Mouse (Mus musculus): ENCODE results near the gene Lyst.
A peak's percentile ranks its signal among the peaks of the same experiment; 100 is the strongest.
"Not testable (repeated sequence)": the region's sequence is repeated elsewhere in the genome, so short reads cannot be mapped to it uniquely, and the experiment has no call there.

Lyst gene

GRCm38 (mm10) chr13:13590048-13591011 is at the start of gene Lyst:
Lyst (plus strand) TSS chr13:13590397.
- peak; percentile 97 to 99 for DNase-seq (ENCODE audit: low spot score in 2 of 2)

GRCm38 (mm10) chr13:13543073-13543472 is 47.1 kb upstream of the Lyst start:
- not testable (repeated sequence) for DNase-seq (ENCODE audit: low spot score in 2 of 2)

DNA sequence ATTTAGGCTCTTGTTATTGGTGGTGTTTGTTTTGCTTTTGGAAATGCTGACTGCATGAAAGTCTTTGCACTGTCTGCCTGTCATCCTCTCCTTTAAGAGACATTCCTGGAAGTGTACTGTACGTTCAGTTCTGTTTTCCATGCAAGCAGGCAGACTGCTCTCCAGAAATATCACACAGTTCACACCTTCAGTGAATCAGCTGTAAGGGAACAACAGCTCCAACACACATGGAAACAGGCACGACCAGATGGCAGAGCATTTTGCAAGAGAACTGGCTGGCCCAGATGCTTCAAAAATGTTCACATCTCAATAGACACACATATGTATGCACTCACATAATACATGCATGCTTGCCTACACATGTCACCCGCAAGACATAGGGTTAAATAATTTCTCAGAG is 43.4 kb upstream of the Lyst start:
- DNase-seq (ENCODE audit: low spot score in 2 of 2) = no peak

- no peak for DNase-seq (ENCODE audit: low spot score in 2 of 2)
These were observed 42.3 kb upstream of the Lyst start for GRCm38 (mm10) chr13:13547889-13548288.

DNA sequence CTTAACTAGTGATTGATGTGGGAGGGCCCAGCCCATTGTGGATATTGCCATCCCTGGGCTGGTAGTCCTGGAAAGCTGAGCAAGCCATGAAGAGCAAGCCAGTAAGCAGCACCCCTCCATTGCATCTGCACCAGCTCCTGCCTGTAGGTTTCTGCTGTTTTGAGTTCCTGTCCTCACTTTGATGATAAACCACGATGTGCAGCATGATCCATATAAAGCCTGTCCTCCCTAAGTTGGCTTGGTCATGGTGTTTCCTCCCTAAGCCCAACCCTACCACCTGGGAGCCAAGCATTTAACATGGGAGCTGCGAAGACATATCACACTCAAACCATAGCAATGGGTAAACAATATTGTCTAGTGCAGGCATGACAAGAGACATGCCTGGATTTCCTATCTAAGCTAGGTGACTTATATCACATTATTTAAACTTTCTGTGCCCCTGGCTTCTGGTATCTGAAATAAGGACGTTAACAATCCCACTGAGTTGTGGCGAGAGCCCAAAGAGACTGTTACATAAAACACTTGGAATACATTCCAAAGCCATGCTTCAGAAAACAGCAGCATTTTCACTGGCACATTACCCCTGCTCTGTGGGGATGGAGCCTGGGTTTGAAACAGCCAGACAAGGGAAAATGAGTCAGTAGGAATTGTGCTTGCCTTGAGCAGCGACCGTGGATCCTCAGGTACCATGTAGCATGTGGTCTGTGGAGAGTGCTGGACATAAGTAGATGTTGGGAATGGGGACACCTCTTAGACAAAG is 41.6 kb upstream of the Lyst start:
- DNase-seq (ENCODE audit: low spot score in 2 of 2) = no peak

GRCm38 (mm10) chr13:13549687-13550660 is 40.2 kb upstream of the Lyst start:
- no peak for DNase-seq (ENCODE audit: low spot score in 2 of 2)

DNA sequence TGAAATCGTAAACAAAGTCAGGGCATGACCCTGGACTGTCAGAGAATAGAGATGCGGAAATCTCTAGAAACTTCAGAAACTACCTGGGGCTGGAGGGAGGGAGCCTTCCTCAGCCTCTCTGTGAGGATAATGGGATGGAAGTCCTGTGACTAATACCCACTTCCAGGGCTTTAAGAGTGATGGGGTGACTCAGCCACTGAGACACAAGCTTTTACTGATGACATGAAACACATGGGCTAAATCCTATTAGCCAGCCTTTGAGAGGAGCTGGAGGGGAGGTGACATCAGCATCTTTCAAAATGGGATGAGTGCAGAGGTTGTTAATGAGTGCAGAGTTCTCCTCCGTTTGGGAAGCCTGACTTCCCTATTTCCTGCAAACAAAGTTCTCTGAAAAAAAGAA is 38.2 kb upstream of the Lyst start:
- no peak for DNase-seq (ENCODE audit: low spot score in 2 of 2)

GRCm38 (mm10) chr13:13553660-13554059 is 36.5 kb upstream of the Lyst start:
- no peak for DNase-seq (ENCODE audit: low spot score in 2 of 2)

- no peak for DNase-seq (ENCODE audit: low spot score in 2 of 2)
These were observed 35.0 kb upstream of the Lyst start for GRCm38 (mm10) chr13:13555196-13555595.

- DNase-seq (ENCODE audit: low spot score in 2 of 2) = no peak
These were observed 33.0 kb upstream of the Lyst start for GRCm38 (mm10) chr13:13557001-13557743.

- DNase-seq (ENCODE audit: low spot score in 2 of 2) = no peak
These were observed 31.9 kb upstream of the Lyst start for GRCm38 (mm10) chr13:13558251-13558650.

GRCm38 (mm10) chr13:13558900-13559299 is 31.3 kb upstream of the Lyst start:
- DNase-seq (ENCODE audit: low spot score in 2 of 2) = peak in 1 of 2 experiments; percentile 30

GRCm38 (mm10) chr13:13562571-13562970 is 27.6 kb upstream of the Lyst start:
- no peak for DNase-seq (ENCODE audit: low spot score in 2 of 2)

GRCm38 (mm10) chr13:13564116-13564515 is 26.1 kb upstream of the Lyst start:
- DNase-seq (ENCODE audit: low spot score in 2 of 2) = no peak

DNA sequence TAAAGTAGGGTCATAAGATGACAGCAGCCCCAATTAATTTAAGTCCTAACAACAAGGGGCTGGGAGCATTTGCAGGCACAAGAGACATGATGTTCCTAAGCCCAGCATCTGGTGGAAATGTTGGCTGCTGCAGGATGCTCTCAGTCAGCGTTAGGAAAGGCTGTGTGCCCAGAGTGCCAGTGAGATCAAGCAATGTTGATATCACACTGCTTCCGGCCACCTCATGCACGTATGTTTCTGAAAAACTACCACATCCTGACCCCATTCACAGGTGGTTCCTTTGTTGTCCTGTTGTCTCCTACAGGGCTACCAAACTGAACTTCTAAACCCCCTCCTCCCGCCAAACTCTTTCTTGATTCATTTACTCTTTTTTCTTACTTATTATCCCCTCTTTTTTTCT is 25.7 kb upstream of the Lyst start:
- DNase-seq (ENCODE audit: low spot score in 2 of 2) = no peak

- no peak for DNase-seq (ENCODE audit: low spot score in 2 of 2)
These were observed 22.6 kb upstream of the Lyst start for GRCm38 (mm10) chr13:13567640-13568039.

DNA sequence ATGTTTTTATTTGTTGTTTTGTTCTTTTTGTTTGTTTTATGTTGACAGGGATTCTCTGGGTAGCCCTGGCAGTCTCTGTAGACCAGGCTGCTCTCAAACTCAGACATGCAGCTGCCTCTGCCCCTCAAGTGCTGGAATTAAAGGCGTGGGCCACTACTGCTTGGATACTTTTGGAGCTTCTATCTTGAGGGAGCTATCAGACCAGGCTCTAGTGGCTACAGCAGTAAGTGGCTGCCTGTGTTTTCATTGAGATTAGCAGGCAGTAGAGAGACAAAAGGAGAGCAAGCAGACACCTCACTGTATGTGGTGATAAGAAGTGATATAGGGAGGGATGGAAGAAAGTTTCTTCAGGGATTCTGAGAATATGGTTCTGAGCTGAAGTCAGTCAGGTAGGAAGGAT is 21.4 kb upstream of the Lyst start:
- no peak for DNase-seq (ENCODE audit: low spot score in 2 of 2)

GRCm38 (mm10) chr13:13569603-13570002 is 20.6 kb upstream of the Lyst start:
- DNase-seq (ENCODE audit: low spot score in 2 of 2) = no peak

- no peak for DNase-seq (ENCODE audit: low spot score in 2 of 2)
These were observed 17.9 kb upstream of the Lyst start for GRCm38 (mm10) chr13:13572060-13572835.

- no peak for DNase-seq (ENCODE audit: low spot score in 2 of 2)
These were observed 17.3 kb upstream of the Lyst start for GRCm38 (mm10) chr13:13572941-13573340.
